Mouse (Mus musculus) myocyte (in vitro differentiated cells): ENCODE measurements at regions not wholly inside any gene's neighbourhood (a gene's known extent, or its start where the extent isn't known, plus 50 kb on each side); places are given as distances from the start of the nearest gene placed in this dataset.

Experiments used
- MAX ChIP-seq: IDR thresholded peaks from one replicate; pipeline ENCODE4 v1.6.1; 2011; ENCODE audit warnings: low read depth, mild to moderate bottlenecking, control low read depth
- MYOD1 ChIP-seq, 3 experiments: IDR thresholded peaks; one replicate each; pipeline ENCODE4 v1.6.1; 2011; ENCODE audit warnings: control low read depth in 2 of 3, low read depth in 2 of 3, mild to moderate bottlenecking in 2 of 3, moderate library complexity in 1 of 3; ENCODE audit not compliant: insufficient read length in 2 of 3, control insufficient read depth in 1 of 3
- MYOG ChIP-seq, 3 experiments: IDR thresholded peaks; one replicate each; pipeline ENCODE4 v1.6.1; 2011; ENCODE audit warnings: control low read depth in 2 of 3, low read depth in 2 of 3, mild to moderate bottlenecking in 2 of 3; ENCODE audit not compliant: insufficient read length in 2 of 3, control insufficient read depth in 1 of 3, insufficient read depth in 1 of 3
- POLR2A ChIP-seq: IDR thresholded peaks from one replicate; pipeline ENCODE4 v1.6.1; 2011; ENCODE audit warnings: low read depth, mild to moderate bottlenecking, control low read depth, moderate library complexity; ENCODE audit not compliant: insufficient read length
- POLR2AphosphoS2 ChIP-seq: IDR thresholded peaks from one replicate; pipeline ENCODE4 v1.6.1; 2011; ENCODE audit warnings: low read depth, control low read depth; ENCODE audit not compliant: insufficient read length
- TCF12 ChIP-seq: IDR thresholded peaks from one replicate; pipeline ENCODE4 v1.6.1; 2011; ENCODE audit warnings: mild to moderate bottlenecking, control low read depth; ENCODE audit not compliant: poor library complexity, insufficient read depth, severe bottlenecking
- TCF3 ChIP-seq: IDR thresholded peaks from one replicate; pipeline ENCODE4 v1.6.1; 2011; ENCODE audit warnings: low read depth, control low read depth; ENCODE audit not compliant: insufficient read length
- USF1 ChIP-seq: IDR thresholded peaks from one replicate; pipeline ENCODE4 v1.6.1; 2011; ENCODE audit warnings: low read depth, mild to moderate bottlenecking, control low read depth, moderate library complexity

GRCm38 (mm10) chr3:120854322-120854721 is 317.2 kb downstream of the Rwdd3 start:
- TF ChIP-seq POLR2A = no peak
- TF ChIP-seq MAX = no peak
- no peak for TF ChIP-seq MYOD1 (IDR thresholded peaks at IDR 0.05; ENCODE audit: control insufficient read depth in 1 of 3, insufficient read length in 2 of 3, low read depth in 2 of 3)
- TF ChIP-seq TCF12 = no peak
- no peak for TF ChIP-seq MYOG (IDR thresholded peaks at IDR 0.05; ENCODE audit: control insufficient read depth in 1 of 3, insufficient read depth in 1 of 3, insufficient read length in 2 of 3, low read depth in 2 of 3)
- no peak for TF ChIP-seq USF1
- TF ChIP-seq POLR2AphosphoS2 = no peak
- TF ChIP-seq TCF3 = no peak
